Mouse (Mus musculus) 416B (cell line): ENCODE results near the gene Med25.
A peak's percentile ranks its signal among the peaks of the same experiment; 100 is the strongest.
"Not testable (repeated sequence)": the region's sequence is repeated elsewhere in the genome, so short reads cannot be mapped to it uniquely, and the experiment has no call there.

Experiments used
- DNase-seq: peaks from one replicate; pipeline ENCODE4 v3.0.0; 2011; ENCODE audit warnings: low read depth

Gene Med25

DNA sequence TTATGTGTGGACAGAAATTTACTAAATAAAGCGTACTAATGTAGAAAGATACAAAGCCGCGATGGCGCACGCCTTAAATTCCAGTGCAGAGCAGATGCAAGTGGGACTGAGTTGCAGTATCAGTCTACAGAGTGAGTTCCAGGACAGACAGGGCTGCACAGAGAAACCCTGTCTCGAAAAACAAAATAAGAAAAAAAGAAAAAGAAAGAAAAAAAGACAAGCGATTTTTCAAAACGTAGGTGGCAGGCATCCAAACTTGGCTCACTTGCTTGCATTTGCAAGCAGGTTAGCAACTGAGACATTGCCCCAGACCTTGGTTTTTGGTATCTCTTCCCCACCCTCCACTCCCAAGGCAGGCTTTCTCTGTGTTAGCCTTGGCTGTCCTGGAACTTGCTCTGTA, 685 bp upstream of the Med25 start:
- DNase-seq = no peak

DNA sequence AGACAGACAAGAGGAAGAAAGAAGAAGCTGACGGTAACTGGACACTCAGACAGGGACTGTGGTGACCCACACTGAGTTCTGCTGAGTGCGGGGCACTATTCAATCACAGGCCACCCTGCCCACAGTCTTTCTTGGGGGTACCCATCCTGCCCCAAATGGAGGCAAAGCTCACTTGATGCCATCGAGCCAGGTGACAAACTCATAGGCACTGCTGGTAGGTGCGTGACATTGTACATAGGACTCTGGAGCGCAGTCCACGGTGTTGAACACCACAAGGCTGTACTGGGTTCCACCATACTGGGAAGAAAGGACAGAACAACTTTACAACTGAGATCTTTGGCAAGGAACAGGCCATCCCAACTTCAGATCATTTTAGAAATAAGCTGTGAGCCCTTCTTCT, 901 bp downstream of the Med25 start:
- peak; percentile 28 for DNase-seq

DNA sequence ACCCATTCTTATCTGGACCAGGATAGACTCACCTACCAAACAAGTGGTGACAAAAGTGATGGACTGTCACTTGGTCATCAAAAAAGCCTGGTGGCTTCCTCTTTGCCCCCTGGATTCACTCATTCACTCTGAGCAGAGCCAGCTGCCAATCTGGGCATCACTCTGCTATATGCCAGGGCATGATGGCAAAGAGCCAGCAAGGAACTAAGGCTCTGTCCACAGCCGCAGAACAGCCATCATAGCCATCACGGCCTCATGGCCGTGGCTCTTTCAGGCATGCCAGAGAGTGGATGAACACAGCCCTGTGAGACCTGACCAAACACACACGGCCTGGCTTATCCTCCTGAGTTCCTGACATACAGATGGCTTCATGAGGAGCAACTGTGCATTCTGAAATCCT, 1.8 kb downstream of the Med25 start:
- no peak for DNase-seq

DNA sequence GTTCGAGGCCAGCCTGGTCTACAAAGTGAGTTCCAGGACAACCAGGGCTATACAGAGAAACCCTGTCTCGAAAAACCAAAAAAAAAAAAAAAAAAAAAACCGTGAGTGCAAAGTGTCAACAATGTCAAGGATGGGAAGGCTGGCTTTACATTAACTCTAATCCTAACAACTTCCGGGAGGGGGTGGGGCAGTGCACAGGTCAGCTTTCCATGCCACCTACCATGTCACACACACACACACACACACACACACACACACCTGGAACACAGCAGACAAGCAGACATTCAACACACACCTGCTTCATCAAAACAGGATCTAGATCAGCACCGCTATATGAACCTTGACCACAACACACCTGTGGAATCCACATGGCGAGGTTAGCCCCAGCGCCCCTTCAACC, 2.3 kb downstream of the Med25 start:
- no peak for DNase-seq

DNA sequence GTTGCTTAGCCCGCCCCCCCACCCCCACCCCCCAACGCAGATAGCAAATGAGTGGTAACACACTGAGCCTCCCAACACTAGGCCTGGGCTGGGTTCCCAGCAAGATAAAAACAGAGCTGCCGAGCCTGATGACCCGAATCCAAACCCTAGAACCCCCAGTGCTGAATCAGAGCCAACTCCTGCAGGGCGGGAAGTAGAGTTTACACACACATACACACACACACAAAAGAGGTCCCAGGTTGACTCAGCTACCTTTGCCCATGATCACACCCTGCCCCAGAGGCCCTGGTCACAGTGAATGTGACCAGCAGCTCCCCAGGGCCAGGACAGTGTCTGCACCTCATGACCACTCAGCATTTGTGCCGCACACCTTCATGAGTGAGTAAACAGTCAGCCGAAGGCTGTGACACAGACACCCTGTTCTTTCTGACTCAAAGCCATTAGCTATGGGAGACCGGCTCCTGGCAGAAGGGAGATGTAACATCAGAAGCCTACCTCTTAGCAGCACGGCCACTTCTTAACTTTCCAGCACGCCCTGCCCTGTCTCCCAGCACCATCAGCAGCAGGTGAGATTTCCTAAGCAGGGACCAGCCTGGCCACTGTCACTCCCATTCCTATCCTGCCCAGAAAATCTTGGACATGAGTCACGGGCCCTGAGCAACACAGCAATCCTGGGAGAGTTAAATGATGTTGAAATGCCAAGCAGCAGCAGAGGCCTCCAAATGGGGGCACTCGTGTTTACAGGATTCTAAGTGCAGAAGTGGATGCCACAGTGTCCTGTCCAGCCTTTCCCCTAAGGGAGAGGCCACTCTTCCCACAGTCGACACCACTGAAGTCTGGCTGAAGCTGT, 4.0 kb downstream of the Med25 start:
- DNase-seq = no peak

DNA sequence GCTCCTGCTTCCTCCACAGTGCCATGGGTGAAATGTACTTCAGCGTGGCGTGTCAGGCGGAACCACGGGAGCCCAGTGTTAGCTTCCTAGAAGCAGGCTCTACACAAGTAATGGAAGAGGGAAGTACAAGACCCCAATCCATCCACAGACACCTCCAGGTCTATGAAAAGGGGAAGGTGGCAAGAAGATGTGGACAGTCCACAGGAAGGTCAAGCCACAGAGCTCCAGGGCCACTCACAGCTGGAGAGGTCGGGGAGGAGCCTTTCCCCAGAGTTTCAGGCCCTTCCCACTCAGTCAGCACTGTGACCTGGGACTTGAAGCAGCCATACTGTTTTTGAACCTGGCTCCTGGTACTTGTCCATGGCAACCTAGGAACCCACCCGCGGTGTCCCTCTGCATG, 5.5 kb downstream of the Med25 start:
- DNase-seq = no peak

DNA sequence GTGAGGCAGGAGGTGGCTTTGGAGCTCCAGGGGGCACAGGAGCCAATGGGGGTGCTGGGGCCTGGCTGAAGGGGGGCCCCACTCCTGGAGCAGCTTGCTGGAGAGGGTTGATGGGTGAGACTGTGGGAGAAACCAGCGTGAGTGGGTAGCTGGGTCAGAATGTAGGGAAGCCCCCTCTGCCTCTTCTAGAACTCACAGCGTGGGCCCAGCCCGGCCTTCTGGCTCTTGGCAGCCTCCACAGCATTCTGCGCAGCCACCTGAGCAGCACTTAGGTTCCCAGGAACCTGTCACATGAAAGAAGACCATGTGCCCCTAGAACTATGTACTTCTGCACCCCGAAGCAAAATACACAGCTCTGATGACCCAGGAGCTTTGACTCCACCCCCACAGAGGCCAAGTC, 7.9 kb downstream of the Med25 start:
- DNase-seq = no peak

DNA sequence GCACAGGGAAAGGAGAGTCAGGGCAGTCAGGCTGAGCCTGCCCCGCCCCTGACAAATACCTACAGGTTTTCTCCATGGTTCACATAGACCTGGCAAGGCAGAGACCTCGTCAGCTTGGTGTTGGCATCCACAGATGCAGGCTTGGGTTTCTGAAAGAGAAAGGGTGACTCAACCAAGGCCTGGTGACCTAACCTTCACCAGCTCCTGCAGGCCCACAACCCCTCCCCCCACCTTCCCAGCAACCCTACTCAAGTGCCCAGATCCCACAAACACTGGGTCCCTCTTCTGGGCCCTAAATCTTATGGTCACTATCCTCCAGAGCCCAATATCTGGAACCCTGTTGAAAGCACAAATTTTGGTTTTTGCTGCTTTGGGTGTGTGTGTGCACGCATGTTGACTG, 9.5 kb downstream of the Med25 start:
- no peak for DNase-seq

DNA sequence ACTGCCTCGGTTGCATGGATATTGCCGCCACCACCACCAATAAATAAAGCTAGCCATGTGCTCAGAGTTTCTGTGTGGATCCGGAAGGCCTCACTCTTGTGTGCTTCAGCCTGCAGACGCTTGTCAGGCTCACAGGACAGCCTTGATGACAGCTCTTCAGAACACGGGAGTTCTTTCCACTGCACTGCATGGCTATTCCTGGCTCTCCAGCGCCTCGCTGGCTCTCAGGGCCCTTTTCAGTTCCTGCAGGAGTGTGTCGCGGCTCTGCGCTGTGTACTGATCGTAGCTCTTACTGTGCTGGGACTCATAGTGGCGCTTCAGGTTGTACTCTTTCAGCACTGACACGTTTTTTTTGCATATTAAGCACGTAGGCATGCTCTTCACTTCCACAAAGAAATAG, 14.7 kb downstream of the Med25 start:
- DNase-seq = no peak

DNA sequence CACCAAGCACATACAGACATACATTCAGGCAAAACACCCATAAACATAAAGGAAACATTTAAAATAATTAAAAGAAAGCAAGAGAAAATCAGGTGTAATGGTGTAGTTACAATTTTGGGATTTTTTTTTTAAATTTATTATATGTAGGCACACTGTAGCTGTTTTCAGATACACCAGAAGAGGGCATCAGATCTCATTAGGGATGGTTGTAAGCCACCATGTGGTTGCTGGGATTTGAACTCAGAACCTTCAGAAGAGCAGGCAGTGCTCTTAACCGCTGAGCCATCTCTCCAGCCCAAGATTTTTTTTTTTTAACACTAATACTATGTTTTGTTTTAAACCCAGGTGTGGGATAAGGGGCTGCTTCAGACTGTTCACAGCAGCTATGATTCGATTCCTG, 20.7 kb downstream of the Med25 start:
- DNase-seq = not testable (repeated sequence)

DNA sequence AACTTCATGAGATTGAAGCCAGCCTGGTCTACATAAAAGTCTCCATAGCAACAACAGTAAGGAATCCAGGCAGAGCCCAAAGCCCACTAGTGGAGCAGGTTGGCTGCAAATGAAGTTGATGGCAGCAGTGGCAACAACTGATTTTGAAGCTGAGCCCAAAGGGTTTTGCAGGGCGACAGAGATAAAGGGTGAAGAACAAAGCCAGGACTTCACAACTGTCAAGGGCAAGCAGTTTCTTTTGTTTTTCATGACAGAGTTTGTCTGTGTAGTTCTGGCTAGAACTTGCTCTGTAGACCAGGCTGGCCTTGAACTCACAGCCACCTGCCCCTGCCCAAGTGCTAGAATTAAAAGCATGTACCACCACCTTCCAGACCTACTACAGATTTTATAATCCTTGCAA, 21.3 kb downstream of the Med25 start:
- no peak for DNase-seq

DNA sequence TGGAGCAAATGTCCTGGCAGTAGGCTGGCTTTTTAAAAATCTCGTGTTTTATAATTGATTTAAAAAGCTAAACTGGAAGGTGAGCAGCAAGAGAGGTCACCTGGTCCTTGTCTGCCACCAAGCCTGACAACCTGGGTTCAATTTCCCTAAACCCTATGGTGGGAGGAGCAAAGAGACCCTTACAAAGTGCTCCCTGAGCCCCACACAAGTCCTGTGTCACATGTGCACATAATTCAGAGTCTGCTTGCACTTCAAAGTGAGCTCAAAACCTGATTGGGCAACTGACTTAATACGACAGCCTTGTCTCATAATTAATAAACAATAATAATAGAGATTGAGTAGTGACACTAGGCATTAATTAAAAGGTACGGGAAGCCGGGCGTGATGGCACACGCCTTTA, 21.9 kb downstream of the Med25 start:
- no peak for DNase-seq

DNA sequence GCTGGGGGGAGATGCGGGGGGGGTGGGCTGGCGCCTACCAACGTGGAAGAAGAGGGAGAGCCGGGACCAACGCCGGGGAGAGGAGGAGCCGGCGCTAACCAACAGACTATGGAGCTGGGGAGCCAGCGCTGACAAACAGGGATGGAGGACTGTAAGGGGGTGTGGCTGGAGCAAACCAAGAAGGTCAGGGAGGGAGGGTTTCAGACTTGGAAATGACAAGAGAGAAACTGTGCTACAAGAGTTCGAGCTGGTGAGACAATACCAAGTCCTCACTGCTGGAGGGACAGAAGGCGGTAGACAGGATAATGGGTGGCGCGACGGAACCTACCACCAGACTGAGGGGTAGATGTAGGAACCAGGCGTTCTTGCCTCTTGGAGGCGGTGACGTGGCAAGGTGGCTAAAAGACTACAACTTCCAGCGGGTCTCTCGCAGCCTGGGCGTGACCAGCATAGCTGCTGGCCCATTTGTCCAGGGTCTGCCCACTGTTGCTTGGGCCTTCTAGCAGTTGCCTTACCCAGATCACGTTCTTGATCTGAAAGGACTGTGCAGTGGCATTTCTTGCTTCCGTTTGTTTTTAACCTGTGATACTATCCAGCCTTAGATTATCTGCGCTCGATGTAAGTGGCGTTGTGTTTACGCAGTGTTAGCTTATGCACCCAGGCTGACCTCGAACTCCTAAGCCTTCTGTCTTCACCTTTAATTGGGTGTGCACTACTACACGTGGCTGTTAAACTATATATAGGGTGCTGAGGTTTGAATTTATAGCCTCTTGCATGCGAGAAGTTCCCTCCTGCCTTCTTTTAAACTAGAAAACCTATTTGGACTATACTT, 22.6 kb downstream of the Med25 start, which contains the start of gene Ptov1:
Gene Ptov1 (minus strand): TSS at position 92 of the 832 bp plus-strand sequence.
- DNase-seq = peak; percentile 99

DNA sequence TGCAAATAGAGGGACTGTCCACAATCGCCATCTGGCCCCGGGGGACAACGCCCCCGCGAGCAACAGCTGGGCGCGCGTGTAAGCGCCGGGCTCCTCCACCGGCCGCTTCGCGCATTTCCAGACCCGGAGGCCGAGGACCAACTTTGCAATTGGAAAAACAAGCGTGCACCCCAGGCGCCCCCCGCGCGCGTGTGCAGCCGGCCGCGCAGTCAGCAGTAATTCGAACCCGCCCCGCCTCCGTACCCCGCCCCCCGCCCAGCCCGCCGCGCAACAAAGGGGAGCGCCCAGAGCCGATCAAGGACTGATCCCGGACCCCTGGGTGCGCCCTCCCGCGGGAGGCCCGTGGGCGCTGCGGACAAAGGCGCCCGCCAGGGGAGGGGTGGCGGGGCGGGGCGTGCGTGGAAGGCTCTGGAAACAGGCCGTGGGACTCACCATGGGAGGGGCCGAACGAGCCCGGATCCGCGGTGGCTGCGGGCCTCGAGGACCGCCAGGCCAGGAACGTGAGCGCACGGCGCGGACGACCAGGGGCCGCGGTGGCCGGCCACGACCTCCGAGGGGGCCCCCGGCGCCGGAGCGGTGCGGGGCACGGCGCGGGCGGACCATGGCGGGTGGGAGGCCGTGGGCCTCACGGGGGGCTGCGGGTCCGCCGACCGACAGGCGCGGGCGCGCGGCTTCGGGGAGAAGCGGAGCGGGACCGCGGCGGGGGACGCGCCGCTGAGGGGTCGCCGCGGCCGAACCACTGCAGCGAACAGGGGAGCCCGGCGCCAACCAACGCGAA, 23.4 kb downstream of the Med25 start:
- peak; percentile 61 for DNase-seq

DNA sequence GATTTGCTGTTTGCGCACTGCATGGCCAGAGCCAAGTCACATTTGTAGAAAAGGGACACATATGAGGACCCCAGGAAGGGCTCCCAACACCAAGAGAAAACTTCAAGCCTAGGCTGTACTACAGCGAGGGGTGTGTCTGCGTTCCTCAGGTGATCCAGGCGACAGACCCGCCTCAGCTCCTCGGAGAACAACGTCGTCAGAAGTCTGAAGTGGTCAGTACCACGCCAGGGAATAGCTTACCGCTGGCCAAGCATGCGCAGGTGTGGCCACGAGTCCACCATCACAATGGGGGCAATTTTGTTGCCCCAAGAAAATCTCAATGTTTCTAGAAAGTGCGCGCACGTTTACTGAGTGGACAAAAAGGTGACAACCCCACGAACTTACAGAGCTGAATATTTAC, 24.0 kb downstream of the Med25 start:
- DNase-seq = peak; percentile 45

DNA sequence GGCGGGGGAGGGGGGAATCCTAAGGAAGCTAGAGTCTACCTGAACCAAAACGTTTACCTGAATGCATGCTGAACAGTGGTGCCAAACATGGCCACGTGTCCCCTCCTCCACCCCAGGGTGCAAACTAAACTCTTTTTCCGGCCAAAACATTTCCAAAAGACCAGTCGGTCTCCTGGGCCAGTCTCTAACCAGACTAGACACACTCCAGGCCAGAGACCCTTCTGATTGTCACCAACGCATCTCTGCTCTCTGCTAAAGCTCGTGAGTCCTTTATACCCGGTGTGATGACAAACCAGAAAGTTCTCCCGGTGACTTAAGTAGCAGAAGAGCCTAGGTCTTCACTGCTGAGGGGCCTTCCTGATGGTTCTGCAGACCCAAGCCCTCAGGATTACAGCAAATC, 24.7 kb downstream of the Med25 start:
- no peak for DNase-seq

DNA sequence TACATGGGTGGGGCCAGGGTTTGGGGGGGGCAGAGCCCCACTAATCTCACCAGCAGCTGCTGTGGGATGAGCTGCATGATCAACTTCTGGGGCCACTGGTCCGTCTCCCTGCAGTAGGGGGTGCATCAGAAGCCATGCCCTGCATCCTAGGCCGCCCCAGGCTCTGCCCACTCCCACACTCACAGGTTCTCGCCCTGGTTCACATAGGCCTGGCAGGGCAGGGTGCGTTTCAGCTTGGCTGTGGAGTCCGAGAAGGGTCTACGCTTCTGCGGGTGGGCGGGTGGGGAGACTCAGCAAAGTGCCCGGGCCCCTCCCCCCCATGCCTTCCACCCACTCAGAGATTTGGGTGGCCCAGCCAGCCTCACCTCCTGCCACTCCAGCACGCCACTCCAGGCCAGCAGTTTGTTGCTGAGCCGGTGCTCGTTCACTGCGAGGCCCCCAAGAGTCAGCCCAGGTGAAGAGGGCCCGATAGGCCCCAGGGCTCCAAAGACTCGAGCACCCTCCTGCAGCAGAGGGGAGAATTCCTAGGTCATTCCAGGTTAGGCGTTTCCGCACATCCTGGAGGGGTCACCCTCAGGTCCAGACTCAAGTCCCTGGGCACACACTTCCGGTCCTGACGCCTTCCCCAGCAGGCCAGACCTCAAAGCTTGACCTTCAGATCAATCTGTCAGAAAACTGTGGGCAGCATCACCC, 25.4 kb downstream of the Med25 start:
- DNase-seq = peak; percentile 34

DNA sequence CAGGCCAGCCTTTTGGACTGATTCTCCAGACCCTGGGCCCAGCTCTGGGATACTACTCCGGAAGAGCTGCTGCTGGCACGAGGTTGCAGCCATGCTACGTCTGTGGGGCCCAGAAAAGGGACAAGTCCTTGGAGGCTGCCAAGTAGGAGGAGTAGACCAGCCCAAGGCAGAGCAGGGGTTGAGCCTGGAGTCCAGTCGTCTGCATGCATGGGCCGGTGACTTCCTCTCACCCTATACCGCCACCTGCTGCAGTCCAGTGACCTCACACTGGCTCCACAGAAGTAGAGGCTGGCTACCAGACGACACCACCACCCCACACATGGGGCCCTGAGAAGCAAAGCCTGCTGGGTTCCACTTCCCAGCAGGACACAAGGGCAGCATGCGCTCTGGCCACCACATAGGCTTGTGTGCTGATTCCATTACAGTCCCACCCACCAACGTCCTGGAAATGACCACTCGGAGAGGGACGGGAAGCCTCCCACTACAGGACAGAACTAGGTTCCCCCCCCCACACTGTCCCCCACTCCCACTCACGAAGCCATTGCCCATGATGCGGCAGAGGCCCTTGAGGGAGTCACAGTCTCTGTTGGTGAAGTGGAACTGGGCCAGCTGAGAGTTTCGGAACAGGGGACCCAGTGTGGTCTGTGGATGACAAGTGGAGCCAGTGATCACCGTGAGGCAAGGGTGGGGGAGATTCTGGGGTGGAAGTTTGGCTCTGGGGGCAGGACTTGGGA, 26.1 kb downstream of the Med25 start:
- peak; percentile 92 for DNase-seq

DNA sequence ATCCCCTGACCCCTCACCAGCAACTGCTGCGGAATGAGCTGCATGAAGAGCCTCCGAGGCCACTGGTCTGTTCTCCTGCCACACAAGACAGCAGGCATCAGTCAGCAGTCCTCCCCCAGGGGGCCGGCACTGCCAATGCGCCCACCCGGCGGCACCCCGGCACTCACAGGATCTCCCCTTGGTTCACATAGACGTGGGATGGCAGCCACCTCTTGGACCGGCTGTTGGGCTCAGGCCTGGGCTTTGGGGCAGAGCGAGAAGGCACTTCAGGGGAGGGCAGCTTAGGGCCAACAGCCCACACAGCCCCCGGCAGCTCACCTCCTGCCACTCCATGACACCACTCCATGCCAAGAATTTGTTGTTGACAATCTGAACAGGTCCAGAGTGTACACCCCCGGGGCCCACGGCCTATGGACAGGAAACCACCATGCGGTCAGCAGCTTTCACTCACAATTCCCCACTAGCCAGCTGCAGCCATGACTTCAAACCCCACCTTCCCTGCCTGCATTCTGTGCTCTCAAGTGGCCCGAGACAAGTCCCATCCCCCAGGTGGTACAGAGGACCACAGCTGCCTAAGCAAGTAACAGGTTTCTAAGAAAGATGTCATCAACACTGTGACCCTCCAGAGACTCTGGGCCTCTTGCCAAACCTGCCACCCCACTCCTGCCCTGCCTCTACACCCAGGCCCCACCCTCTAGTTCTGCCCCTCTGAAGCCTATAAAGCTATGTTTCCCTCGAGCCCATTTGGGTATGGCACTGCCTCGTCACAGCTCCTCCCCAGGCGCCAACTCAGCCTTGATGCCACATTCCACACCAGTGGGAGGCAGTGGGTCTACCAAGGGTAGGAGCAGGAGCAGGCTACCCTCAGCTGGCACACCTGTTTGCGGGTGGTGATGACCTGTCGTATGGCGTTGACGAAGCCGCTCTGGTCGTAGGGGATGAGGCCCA, 27.6 kb downstream of the Med25 start:
- DNase-seq = peak; percentile 42

DNA sequence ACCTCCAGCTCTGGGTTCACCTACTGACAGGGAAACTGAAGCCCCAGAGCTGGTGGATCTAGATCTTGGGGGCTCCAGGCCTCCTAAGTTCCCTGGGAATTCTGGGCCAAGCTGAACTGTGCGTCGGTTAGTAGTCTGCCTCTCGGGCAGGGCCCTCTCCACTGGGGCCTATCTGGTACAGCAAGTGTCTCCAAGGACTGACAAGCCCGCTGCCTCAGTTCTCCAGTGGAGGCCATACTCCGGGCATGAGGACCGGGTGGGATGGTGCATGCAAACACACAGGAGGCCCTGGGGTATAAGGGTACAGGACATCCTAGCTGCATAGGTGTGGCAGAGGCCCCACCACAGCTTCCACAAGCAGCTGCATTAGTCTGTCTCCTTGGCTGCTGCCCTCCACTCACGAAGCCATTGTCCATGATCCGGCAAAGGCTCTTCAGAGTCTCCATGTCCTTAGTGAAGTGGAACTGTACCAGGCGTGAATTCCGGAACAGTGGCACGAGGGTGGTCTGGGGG, 28.5 kb downstream of the Med25 start:
- no peak for DNase-seq
